Mouse (Mus musculus) WW6 (cell line): ENCODE measurements around the gene Eprs.
"Not testable (repeated sequence)": the region's sequence is repeated elsewhere in the genome, so short reads cannot be mapped to it uniquely, and the experiment has no call there.

Source experiments
- DNase-seq: peaks from one replicate; pipeline ENCODE4 v3.0.0-alpha.2; 2013; ENCODE audit warnings: low read depth, low spot score

The Eprs gene

GRCm38 (mm10) chr1:185362677-185363520 lies at the start of gene Eprs:
Gene Eprs, plus strand, starts transcription at chr1:185363044.
- DNase-seq, result peak; percentile 95

- DNase-seq, result no peak
Observed at GRCm38 (mm10) chr1:185314546-185314945, 48.3 kb upstream of the Eprs start.

- DNase-seq, result no peak
Observed at GRCm38 (mm10) chr1:185315846-185316568, 46.8 kb upstream of the Eprs start.

- DNase-seq, result not testable (repeated sequence)
Observed at GRCm38 (mm10) chr1:185327754-185328345, 35.0 kb upstream of the Eprs start.

- peak; percentile 60 for DNase-seq
Observed at GRCm38 (mm10) chr1:185328721-185329610, 33.9 kb upstream of the Eprs start, which contains the start of gene Iars2. Gene Iars2, minus strand, starts transcription at chr1:185329396.

- no peak for DNase-seq
Observed at GRCm38 (mm10) chr1:185329851-185330250, 33.0 kb upstream of the Eprs start.

- DNase-seq, result no peak
Observed at GRCm38 (mm10) chr1:185331364-185331763, 31.5 kb upstream of the Eprs start.

GRCm38 (mm10) chr1:185331983-185332430 lies 30.8 kb upstream of the Eprs start, which contains the start of gene Bpnt1:
Gene Bpnt1, plus strand, starts transcription at chr1:185332149.
- DNase-seq, result peak; percentile 70

- no peak for DNase-seq
Observed at GRCm38 (mm10) chr1:185333651-185334050, 29.2 kb upstream of the Eprs start.

- DNase-seq, result no peak
Observed at GRCm38 (mm10) chr1:185334136-185334535, 28.7 kb upstream of the Eprs start.

- no peak for DNase-seq
Observed at GRCm38 (mm10) chr1:185335231-185335765, 27.5 kb upstream of the Eprs start.

GRCm38 (mm10) chr1:185336535-185336934 lies 26.3 kb upstream of the Eprs start:
- DNase-seq, result no peak

GRCm38 (mm10) chr1:185342441-185342840 lies 20.4 kb upstream of the Eprs start:
- DNase-seq, result no peak

- DNase-seq, result no peak
Observed at GRCm38 (mm10) chr1:185343422-185343821, 19.4 kb upstream of the Eprs start.

- no peak for DNase-seq
Observed at GRCm38 (mm10) chr1:185346188-185346587, 16.7 kb upstream of the Eprs start.

GRCm38 (mm10) chr1:185349741-185350140 lies 13.1 kb upstream of the Eprs start:
- DNase-seq, result no peak

GRCm38 (mm10) chr1:185350611-185351010 lies 12.2 kb upstream of the Eprs start:
- no peak for DNase-seq

GRCm38 (mm10) chr1:185352151-185352550 lies 10.7 kb upstream of the Eprs start:
- no peak for DNase-seq

GRCm38 (mm10) chr1:185353351-185353750 lies 9.5 kb upstream of the Eprs start:
- DNase-seq, result no peak

- no peak for DNase-seq
Observed at GRCm38 (mm10) chr1:185354731-185355130, 8.1 kb upstream of the Eprs start.

- no peak for DNase-seq
Observed at GRCm38 (mm10) chr1:185356246-185356645, 6.6 kb upstream of the Eprs start.
